Mouse (Mus musculus) gastrocnemius, postnatal 10 days (tissue): ENCODE data around the gene Usp54. TPM values are rescaled to one million over a fixed set of nuclear protein-coding genes. Genes with fewer than 3 reads are reported as not detected.
"Not testable (repeated sequence)": the region's sequence is repeated elsewhere in the genome, so short reads cannot be mapped to it uniquely, and the experiment has no call there.

Source experiments
- DNase-seq: peaks from one replicate; pipeline ENCODE4 v3.0.0; 2021; ENCODE audit warnings: mixed read lengths
- total RNA-seq, 2 experiments: library from RNA; stranded (reverse); gene quantifications; 2 replicates each; pipeline ENCODE4 v1.2.3; 2021

Usp54 gene
- total RNA-seq, 2 experiments from 2014 or later: 8.3 to 8.5 TPM

DNA sequence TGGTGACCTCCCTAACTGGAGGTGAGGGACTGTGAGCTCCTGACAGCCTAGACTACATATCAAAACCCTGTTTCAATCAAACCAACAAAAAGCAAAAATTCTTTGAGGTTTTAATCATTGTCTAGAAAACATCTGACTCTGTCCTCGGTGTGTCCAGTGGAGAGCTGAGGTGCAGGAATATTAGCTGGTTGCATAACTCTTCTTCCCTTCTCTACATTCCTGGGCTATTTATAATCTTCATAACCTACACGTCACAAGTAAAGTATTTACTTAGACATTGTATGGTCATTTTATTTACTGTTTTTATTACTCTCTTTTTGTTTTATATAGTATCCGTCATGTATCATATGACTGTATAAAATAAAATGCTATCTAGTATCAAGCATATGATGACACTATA, 31.3 kb downstream of the Usp54 start:
- DNase-seq: no peak

- DNase-seq: no peak
Measured at GRCm38 (mm10) chr14:20607396-20608126, 33.3 kb downstream of the Usp54 start.

DNA sequence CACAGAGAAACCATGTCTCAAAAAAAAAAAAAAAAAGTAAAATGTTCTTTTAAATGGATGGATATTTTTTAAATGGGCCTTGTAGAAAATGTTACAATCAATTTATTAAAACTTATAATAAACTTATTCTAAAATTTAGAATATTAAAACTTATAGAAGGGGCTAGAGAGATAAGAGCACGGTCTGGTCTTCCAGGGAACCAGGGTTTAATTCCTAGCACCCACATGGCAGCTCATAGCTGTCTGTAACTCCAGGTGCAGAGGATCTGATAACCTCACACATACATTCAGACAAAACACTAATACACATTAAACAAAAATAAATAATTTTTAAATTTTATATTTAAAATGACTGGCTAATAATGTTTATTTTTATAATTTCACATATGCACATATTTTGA, 39.6 kb downstream of the Usp54 start:
- no peak for DNase-seq

DNA sequence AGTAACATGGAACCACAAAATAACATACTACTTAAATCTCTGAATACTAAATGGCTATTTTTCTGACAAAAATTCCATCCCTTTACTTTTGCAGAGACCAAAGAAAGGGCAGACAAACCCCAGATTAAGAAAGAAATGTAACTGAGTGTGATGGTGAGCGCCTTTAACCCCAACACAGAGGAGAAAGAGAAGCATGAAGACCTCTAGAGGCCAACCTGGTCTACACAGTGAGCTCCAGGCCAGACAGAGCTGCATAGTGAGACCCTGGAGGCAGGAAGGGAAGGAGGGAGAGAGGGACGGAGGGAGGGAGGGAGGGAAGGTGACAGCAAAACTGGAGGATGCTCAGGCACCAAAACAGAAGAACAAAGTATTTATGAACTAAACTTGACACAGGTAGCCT, 40.7 kb downstream of the Usp54 start:
- no peak for DNase-seq

- no peak for DNase-seq
Measured at GRCm38 (mm10) chr14:20599542-20599941, 41.3 kb downstream of the Usp54 start.

GRCm38 (mm10) chr14:20595781-20596180, 45.1 kb downstream of the Usp54 start:
- DNase-seq: no peak

DNA sequence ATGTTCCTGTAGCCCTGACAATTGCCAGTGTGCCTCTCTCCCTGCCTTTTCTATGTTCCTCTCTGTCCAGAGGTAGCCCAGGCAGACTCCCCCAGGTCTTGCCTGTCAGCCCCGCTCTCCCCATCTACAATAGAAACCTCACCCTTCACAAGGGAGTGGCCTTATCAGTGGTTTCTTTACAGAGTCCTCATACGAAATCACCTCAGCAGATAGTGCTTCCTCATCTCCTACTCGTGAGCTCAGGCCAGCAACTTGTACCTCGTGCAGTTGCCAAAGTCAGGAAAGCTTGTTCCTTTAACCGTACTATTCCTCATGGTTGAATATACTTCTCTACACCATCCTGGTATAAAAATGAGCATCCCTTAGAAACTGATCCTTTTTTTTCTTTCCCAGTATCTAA, 53.4 kb downstream of the Usp54 start:
- DNase-seq: no peak

DNA sequence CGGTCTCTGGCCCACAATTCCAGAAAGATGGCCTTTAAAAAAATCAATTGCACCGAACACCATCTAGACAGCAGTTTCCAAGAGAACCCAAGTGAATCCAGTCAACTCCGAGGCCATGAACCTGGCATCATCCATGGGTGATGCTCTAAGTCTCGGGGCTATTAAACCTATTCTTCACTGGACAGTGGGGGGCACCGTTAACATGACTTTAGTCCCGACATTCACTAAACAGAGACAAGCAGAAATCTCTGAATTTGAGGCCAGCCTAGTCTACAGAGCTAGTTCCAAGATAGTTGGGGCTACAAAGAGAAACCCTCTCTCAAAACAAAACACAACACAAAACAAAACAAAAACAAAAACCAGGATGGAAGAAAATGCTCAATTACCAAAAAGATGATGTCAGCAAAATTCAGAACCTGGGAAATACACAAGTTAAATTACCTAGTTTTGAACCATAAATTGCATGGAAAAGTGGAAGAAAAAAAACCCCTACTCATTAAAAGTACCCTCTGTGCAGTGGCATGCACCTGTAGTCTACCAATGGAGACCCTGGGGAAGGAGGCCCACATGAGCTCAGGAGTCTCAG, 61.9 kb downstream of the Usp54 start:
- no peak for DNase-seq

DNA sequence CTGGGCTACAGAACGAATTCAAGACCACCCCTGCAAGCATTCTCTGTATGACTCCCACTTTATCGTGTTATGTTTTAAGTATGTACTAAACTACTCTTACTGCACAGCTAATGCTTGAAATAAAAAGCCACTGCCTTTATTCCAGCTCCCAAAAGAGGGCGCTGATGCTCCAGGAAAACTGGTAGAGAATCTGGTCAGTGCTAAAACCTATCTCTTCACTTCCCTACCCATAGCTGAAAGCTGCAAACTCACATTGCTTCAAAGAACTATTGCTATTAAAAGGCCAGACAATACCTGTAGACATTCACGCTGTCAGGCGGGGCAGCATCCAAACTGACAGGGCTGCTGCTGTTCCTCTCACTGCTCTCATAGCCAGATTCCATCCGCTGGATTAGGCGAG, 64.7 kb downstream of the Usp54 start:
- peak; percentile 75 for DNase-seq

DNA sequence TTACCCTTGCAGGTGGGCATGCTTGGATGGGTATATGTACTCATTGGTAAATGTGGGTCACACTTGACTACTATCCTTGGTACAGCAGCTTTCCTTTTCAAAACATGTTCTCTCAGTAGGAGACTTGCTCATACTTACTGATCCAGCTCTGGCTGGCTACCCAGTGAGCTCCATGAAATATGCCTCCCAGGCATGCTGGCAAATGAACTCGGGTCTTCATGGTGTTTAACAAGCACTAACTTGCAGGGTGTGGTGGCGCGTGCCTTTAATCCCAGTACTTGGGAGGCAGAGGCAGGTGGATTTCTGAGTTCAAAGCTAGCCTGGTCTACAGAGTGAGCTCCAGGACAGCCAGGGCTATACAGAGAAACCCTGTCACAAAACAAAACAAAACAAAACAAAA, 67.7 kb downstream of the Usp54 start:
- DNase-seq: not testable (repeated sequence)

DNA sequence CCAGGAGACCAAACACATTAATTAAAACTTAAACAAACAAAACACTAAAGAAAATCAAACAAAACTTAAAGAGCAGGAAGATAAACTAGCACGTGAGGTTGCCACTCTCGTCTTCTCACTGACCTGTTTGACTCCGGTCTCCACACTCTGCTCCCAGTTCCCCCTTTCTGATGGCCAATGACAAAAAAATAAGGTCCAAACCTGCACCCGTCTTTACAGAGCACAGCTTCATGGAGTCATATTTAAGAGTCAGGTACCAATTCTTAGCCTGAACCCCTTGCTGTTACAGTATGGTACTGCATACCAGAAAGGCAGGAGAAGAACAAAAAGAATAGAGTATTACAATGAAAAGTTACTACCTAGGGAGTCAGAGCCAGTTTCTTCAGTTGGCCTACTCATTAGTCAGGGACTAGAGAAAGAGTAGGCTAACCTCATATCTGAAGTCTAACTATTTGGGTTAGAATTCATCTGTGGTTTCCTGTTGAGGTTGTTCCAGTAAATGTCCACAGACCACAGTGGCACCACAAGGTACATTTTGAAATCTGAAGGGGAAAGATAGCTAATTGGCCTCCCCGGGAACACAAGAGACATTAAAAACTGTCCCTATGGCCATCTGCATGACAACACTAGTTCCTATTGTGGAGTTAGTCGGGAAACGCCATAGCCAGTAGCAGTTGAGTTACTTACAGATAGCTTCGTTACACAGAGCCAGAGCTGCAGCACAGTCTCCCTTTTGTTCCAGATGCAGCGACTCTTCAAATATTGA, 75.4 kb downstream of the Usp54 start:
- DNase-seq: no peak

- peak; percentile 16 for DNase-seq
Measured at GRCm38 (mm10) chr14:20564692-20565091, 76.2 kb downstream of the Usp54 start.

- DNase-seq: no peak
Measured at GRCm38 (mm10) chr14:20561897-20562296, 79.0 kb downstream of the Usp54 start.

- no peak for DNase-seq
Measured at GRCm38 (mm10) chr14:20550136-20550535, 90.7 kb downstream of the Usp54 start.

GRCm38 (mm10) chr14:20546415-20546814, 94.4 kb downstream of the Usp54 start, which contains the start of gene Ppp3cb:
Gene Ppp3cb (minus strand): TSS chr14:20546573.
- peak; percentile 79 for DNase-seq

DNA sequence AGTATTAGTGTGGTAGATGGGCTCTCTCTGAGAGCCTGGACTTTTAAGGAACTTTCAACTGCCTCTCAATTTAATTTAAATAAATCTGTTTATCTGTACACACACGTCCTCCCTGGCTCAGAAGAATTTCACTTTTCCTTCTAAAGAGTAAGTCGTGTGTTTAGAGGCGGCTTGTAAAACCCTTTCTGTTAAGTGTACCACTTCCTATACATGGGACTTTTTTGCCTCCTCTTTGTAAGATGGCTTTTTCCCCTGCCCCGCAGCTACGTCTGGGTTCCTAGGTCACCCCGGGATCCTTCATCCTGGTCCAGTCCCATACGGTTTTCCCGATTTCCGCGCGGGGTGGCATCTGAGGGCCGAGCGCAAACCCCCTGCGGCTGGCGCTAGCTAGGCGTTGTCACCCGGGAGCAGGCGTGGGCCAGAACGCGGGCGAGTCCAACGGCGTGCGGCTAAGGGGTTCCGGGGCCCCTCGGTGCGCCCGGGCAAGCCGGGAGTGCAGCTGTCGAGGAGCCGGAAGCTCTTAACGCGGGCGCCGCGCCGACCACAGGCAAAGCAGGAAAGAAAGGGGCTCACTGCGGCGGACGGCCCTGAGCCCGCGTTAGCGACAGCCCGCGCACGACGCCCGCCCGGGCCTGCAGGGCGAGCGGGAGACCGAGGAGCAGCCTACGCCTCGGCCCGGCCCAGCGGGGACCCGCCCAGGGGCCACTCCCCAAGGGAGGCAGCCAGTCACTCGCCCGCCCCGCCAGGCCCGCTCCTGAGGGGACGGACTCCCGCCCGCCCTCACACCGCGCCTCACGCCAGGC, 95.1 kb downstream of the Usp54 start:
- DNase-seq: peak; percentile 91

- no peak for DNase-seq
Measured at GRCm38 (mm10) chr14:20544467-20545411, 96.1 kb downstream of the Usp54 start.

DNA sequence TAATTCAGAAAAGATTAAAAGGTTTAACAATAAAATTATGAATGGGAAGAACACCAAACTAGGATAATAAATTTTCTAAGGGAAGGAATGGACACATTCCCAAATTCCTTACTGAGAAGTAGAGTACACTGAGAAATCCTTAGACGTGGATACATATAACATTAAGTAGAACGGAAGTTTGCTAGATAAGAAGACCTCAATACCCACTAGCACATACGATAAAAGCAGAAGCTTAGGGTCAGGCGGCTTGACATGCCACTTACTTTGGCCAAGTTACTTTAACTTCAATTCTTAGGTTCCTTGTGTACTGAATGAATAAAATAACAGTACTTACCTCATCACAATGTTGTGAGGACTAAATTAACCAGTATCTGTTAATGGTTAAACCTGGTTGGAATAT, 111.2 kb downstream of the Usp54 start:
- no peak for DNase-seq

- no peak for DNase-seq
Measured at GRCm38 (mm10) chr14:20520179-20520578, 120.7 kb downstream of the Usp54 start.

GRCm38 (mm10) chr14:20508424-20508823, 132.4 kb downstream of the Usp54 start:
- no peak for DNase-seq

DNA sequence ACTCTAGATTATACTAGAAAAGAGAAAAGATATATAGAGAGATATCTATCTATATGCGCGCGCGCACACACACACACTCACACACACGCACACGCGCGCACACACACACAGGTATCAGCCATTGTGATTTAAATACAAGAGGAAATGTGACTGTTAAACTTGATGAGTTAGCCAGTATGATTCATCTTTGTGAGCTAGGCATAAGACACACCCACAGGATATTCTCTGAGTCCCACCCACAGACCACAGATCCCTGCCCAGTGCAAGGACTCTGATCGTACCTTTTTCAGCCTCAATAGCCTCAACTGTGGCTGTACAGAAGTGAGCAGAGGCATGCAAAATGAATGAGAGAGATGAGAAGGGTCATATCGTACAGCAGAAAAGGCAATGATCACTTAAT, 137.9 kb downstream of the Usp54 start:
- DNase-seq: no peak
